Mouse (Mus musculus) hindbrain, embryonic 11.5 days (tissue): Measurements from ENCODE around the gene Fars2. TPM values are rescaled to one million over a fixed set of nuclear protein-coding genes. Genes with fewer than 3 reads are reported as not detected.

Source experiments
- ATAC-seq: fragments of 200-750 bp; cut with Nextera tagmentation; 2 replicates; pipeline ENCODE4 v1.8.0; 2017; ENCODE audit warnings: mild to moderate bottlenecking, moderate TSS enrichment, moderate library complexity; ENCODE audit not compliant: low FRiP score
- DNase-seq: peaks from one replicate; pipeline ENCODE4 v3.0.0-alpha.2; 2015; ENCODE audit warnings: low spot score
- H3K27ac ChIP-seq: fragments of 300-500 bp; sonication (generic); 2 replicates; pipeline ENCODE4 v1.5.1; 2014; ENCODE audit warnings: mild to moderate bottlenecking, low read depth, low read length
- H3K27me3 ChIP-seq: fragments of 300-500 bp; sonication (generic); 2 replicates; pipeline ENCODE4 v1.6.1; 2014; ENCODE audit warnings: mild to moderate bottlenecking, low read length, moderate library complexity, mixed read lengths; ENCODE audit not compliant: control insufficient read depth, insufficient read depth
- H3K36me3 ChIP-seq: fragments of 300-500 bp; sonication (generic); 2 replicates; pipeline ENCODE4 v1.6.1; 2014; ENCODE audit warnings: mild to moderate bottlenecking, low read length, moderate library complexity, mixed read lengths; ENCODE audit not compliant: control insufficient read depth, insufficient read depth
- H3K4me1 ChIP-seq: fragments of 300-500 bp; sonication (generic); replicated peaks from 2 replicates; pipeline ENCODE4 v1.6.1; 2014; ENCODE audit warnings: low read length, mixed read lengths; ENCODE audit not compliant: control insufficient read depth, insufficient read depth
- H3K4me2 ChIP-seq: fragments of 300-500 bp; sonication (generic); replicated peaks from 2 replicates; pipeline ENCODE4 v1.6.1; 2014; ENCODE audit warnings: mild to moderate bottlenecking, low read depth, low read length
- H3K4me3 ChIP-seq: fragments of 300-500 bp; sonication (generic); 2 replicates; pipeline ENCODE4 v1.5.1; 2014; ENCODE audit warnings: low read depth, low read length
- H3K9ac ChIP-seq: fragments of 300-500 bp; sonication (generic); 2 replicates; pipeline ENCODE4 v1.6.1; 2014; ENCODE audit warnings: low read depth, low read length
- H3K9me3 ChIP-seq: fragments of 300-500 bp; sonication (generic); 2 replicates; pipeline ENCODE4 v1.6.1; 2016; ENCODE audit warnings: low read length; ENCODE audit not compliant: control insufficient read depth
- WGBS: fragments of 180-500 bp; shearing (Covaris S2); extraction: QIAGEN DNeasy Blood & Tissue Kit; methylation state at CpG from one replicate; pipeline ENCODE4 v1.1.7; 2014; 5-methylcytosine and 5-hydroxymethylcytosine counted together
- polyA plus RNA-seq: library from polyadenylated mRNA; unstranded; fragments of >200 nt; fragmentation: Nextera tagmentation; extraction: Ambion mirVana; gene quantifications from 2 replicates; pipeline ENCODE4 v1.2.1, GENCODE M21; 2014

Gene Fars2
- polyA plus RNA-seq, 1 experiment from 2014 or later, result 31.1 TPM

GRCm38 (mm10) chr13:36531893-36532292 is 414.7 kb downstream of the Fars2 start:
- Histone ChIP-seq H3K9ac (no peak overlapping the region), H3K4me1 (no peaks in the 10 kb centered on the region), H3K27ac (no peak overlapping the region), H3K4me2 (no peak overlapping the region), H3K9me3 (no peaks in the 10 kb centered on the region), H3K4me3 (no peak overlapping the region), H3K27me3 (no peaks in the 10 kb centered on the region), H3K36me3 (no peaks in the 10 kb centered on the region)
- no peak for ATAC-seq
- no peak for DNase-seq
- WGBS, result 86% methylated on average over 3 of the region's 3 CpGs

DNA sequence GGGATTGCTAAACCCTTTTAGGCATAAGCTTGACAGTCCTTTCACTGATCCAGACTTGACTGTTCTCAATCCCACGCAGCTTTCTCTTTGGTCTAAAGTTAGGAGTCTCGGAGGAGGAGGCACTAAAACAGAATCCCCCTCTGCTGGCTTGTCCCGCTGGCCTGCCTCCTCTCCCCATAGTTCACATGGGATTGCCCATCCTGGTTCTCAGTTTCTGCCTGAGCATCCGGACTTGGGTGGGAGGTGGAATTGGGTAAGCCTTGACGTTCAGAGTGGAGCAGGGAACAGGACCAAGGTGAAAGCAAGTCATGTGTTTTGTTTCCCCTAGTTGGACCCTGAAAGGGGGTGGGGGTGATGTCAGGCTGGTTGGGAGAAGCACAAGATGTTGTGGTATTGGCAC is 415.9 kb downstream of the Fars2 start:
- WGBS, result 94% methylated on average over 5 of the region's 5 CpGs

DNA sequence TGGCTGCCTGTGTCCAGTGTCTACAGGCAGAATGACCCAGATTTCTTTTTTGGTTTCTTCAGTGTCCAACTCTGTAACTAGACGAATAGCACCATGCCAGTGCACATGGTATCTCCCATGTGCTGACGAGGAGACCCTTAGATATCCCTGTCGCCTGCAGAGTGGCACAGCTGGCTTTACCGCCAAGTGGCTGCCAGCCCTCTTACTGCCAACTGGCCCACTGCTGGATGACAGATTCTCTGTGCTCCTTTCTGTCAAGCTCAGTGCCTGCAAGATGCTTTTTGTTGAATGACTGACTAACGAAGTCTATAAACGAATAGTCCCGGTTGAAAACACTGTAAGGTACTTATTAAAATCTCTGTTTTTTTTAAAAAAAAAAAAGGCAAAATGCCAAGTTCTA is 416.3 kb downstream of the Fars2 start:
- 92% methylated on average over 7 of the region's 7 CpGs for WGBS

More for the DNA sequence above, 415.9 kb downstream of the Fars2 start:
- DNase-seq, result no peak
- no peak overlapping the region for H3K27ac ChIP-seq
- H3K27me3 ChIP-seq, result no peaks in the 10 kb centered on the region
- H3K9ac ChIP-seq, result no peak overlapping the region
- no peak overlapping the region for H3K4me3 ChIP-seq
- ATAC-seq, result no peak
- no peaks in the 10 kb centered on the region for H3K9me3 ChIP-seq
- H3K4me1 ChIP-seq, result no peaks in the 10 kb centered on the region; the same call in 1 of the 2 replicates
- H3K36me3 ChIP-seq, result no peaks in the 10 kb centered on the region
- H3K4me2 ChIP-seq, result no peak overlapping the region

DNA sequence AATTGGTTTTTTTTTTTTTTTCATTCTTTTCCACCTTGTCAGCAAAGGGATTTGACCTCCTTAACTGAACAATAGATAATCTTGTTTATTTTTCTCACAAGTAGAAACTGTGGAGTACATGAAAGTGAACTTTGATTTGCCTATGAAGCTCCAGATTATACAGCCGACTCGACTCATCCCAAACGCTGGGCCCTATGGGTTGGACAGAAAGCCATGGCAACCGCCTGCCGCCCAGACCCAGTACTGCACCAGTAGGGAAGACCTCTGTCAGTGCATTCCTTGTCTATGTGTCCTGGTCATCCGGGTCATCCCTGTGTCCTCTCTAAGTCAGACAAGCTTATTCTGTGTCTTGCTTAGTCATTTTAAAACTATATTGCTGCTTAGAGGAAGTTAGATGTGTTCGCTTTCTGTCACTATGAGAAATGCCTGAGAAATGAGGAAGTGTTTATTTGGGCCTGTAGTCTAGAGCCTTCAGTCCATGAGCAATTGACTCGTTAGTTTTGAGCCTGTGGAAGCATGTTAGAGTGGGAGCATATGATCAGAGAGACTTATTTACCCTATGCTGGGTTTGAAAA is 416.8 kb downstream of the Fars2 start:
- no peak overlapping the region for H3K27ac ChIP-seq
- 86% methylated on average over 8 of the region's 8 CpGs for WGBS
- H3K9me3 ChIP-seq, result no peaks in the 10 kb centered on the region
- ATAC-seq (no peak), DNase-seq (no peak)
- H3K9ac ChIP-seq, result no peak overlapping the region
- H3K27me3 ChIP-seq, result no peaks in the 10 kb centered on the region
- H3K4me2 ChIP-seq, result no peak overlapping the region
- H3K4me1 ChIP-seq, result peaks cover 2% of the 10 kb centered on the region; the same call in 1 of the 2 replicates
- no peaks in the 10 kb centered on the region for H3K36me3 ChIP-seq
- no peak overlapping the region for H3K4me3 ChIP-seq

More for the DNA sequence above, 416.3 kb downstream of the Fars2 start:
- ATAC-seq (no peak), DNase-seq (no peak)
- Histone ChIP-seq H3K27me3 (no peaks in the 10 kb centered on the region), H3K4me2 (no peak overlapping the region), H3K4me3 (no peak overlapping the region), H3K9me3 (no peaks in the 10 kb centered on the region), H3K4me1 (peaks cover 2% of the 10 kb centered on the region; the same call in 1 of the 2 replicates), H3K36me3 (no peaks in the 10 kb centered on the region), H3K27ac (no peak overlapping the region), H3K9ac (no peak overlapping the region)

- H3K27ac ChIP-seq, result peak overlapping the region; percentile 63; the same call in 1 of the 2 replicates
- ATAC-seq, result peak; percentile 28; the same call in 1 of the 2 replicates
- H3K9ac ChIP-seq, result no peak overlapping the region
- H3K4me1 ChIP-seq, result peaks cover 4% of the 10 kb centered on the region
- no peak overlapping the region for H3K4me2 ChIP-seq
- no peaks in the 10 kb centered on the region for H3K36me3 ChIP-seq
- H3K27me3 ChIP-seq, result no peaks in the 10 kb centered on the region
- H3K4me3 ChIP-seq, result no peak overlapping the region
- no peaks in the 10 kb centered on the region for H3K9me3 ChIP-seq
- DNase-seq, result no peak
- WGBS, result 63% methylated on average over 3 of the region's 3 CpGs
Observed at GRCm38 (mm10) chr13:36537580-36537979, 420.4 kb downstream of the Fars2 start.

GRCm38 (mm10) chr13:36538385-36538784 is 421.2 kb downstream of the Fars2 start:
- no peak for DNase-seq
- peaks cover 4% of the 10 kb centered on the region for H3K4me1 ChIP-seq
- H3K9me3 ChIP-seq, result no peaks in the 10 kb centered on the region
- no peaks in the 10 kb centered on the region for H3K27me3 ChIP-seq
- no peak overlapping the region for H3K9ac ChIP-seq
- ATAC-seq, result no peak
- H3K27ac ChIP-seq, result peak overlapping the region; percentile 63
- no peak overlapping the region for H3K4me3 ChIP-seq
- WGBS, result 48% methylated on average over 2 of the region's 2 CpGs
- H3K36me3 ChIP-seq, result no peaks in the 10 kb centered on the region
- no peak overlapping the region for H3K4me2 ChIP-seq

- DNase-seq (peak; percentile 16), ATAC-seq (peak; percentile 39; the same call in 1 of the 2 replicates)
- Histone ChIP-seq H3K4me1 (peaks cover 4% of the 10 kb centered on the region), H3K4me2 (no peak overlapping the region), H3K9me3 (no peaks in the 10 kb centered on the region), H3K4me3 (no peak overlapping the region), H3K27ac (peak overlapping the region; percentile 40), H3K36me3 (no peaks in the 10 kb centered on the region), H3K9ac (no peak overlapping the region), H3K27me3 (no peaks in the 10 kb centered on the region)
- 45% methylated on average over 10 of the region's 10 CpGs for WGBS
Observed at GRCm38 (mm10) chr13:36540231-36540630, 423.0 kb downstream of the Fars2 start.

DNA sequence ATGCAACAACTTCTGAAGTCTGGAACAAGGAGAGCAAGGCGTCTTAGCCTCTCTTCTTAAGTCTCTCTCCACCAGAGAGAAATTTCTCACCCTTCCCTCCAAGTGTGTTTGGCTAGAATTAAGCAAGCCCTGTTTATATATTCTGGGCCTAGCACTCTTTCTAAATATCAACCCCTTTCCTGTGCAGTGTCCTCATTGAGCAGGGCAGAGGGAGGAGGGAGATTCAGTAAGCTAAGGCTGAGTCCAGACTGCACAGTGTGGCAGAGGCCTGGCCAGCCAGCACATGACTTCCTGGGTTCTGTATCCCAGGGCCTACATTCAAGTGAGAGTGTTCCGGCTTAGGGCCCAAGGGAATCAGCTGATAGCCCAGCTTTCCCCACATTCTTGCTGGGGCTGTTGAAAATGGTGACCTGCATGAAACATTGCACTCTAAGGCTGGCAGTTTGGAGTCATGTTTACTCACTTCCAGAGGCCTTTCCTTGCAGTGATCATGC is 424.1 kb downstream of the Fars2 start:
- ATAC-seq (no peak), DNase-seq (no peak)
- Histone ChIP-seq H3K27ac (no peak overlapping the region), H3K9ac (no peak overlapping the region), H3K4me1 (peaks cover 4% of the 10 kb centered on the region), H3K27me3 (no peaks in the 10 kb centered on the region), H3K4me2 (no peak overlapping the region), H3K9me3 (no peaks in the 10 kb centered on the region), H3K36me3 (no peaks in the 10 kb centered on the region), H3K4me3 (no peak overlapping the region)
- 83% methylated on average over 2 of the region's 2 CpGs for WGBS

- no peak for ATAC-seq
- Histone ChIP-seq H3K4me3 (no peak overlapping the region), H3K4me1 (no peaks in the 10 kb centered on the region), H3K36me3 (no peaks in the 10 kb centered on the region), H3K4me2 (no peak overlapping the region), H3K9ac (no peak overlapping the region), H3K27ac (no peak overlapping the region), H3K9me3 (no peaks in the 10 kb centered on the region), H3K27me3 (no peaks in the 10 kb centered on the region)
- WGBS, result 64% methylated on average over 6 of the region's 6 CpGs
- DNase-seq, result no peak
Observed at GRCm38 (mm10) chr13:36550694-36551093, 433.5 kb downstream of the Fars2 start.
